In the genomic region with DNA sequence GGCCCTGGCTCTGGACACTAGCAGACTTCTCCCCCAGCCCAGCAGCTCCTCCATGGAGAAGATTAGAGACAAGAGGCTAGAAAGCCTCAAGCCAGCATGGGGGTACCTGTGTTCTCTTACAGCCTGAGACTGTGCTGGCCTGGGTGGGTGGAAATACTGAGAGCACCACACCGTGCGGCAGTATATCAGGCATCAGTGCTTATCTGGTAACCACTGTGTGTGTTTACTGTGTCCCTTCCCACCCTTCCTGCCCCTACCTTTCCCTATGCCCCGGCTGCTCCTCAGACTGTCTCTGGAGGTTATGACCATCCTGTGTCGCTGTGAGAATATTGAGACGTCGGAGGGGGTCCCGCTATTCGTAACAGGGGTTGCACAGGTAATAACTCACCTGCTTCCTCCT, we compare ENCODE assay signal across 12 mouse cellular contexts.
"Had no signal": no experiment of that assay in that cellular context is flagged by ENCODE, and none has a peak within 500 bp of the region (broad histone marks: within the 10 kb centered on the region; RNA-seq: fewer than 3 reads in every experiment).

No protein-coding gene starts in this region.

- H3K4me2 ChIP-seq: limb, embryonic 15.5 days; lung, embryonic 14.5 days; midbrain, embryonic 13.5 days had no signal

- H3K9me3 ChIP-seq: limb, embryonic 15.5 days; midbrain, embryonic 13.5 days had no signal

- DNase-seq: kidney, adult 2 months; kidney, postnatal 25 days; lung, embryonic 14.5 days; lung, postnatal 10 days; right cerebral cortex, adult 18-20 months; right cerebral cortex, postnatal 25 days; thymus, postnatal 36 days had no signal

- H3K4me3 ChIP-seq: left cerebral cortex, adult 2 months; limb, embryonic 15.5 days; midbrain, embryonic 13.5 days had no signal

- H3K4me1 ChIP-seq: limb, embryonic 15.5 days; midbrain, embryonic 13.5 days had no signal

- H3K9ac ChIP-seq: limb, embryonic 15.5 days; lung, embryonic 14.5 days; midbrain, embryonic 13.5 days had no signal

- ATAC-seq: intestine, embryonic 16.5 days; midbrain, embryonic 13.5 days had no signal

- H3K27ac ChIP-seq: left cerebral cortex, adult 2 months; limb, embryonic 15.5 days; macrophage; midbrain, embryonic 13.5 days had no signal

- H3K27me3 ChIP-seq: limb, embryonic 15.5 days; midbrain, embryonic 13.5 days had no signal
